Comparison of ENCODE assay signal across 8 mouse cellular contexts in genomic region chr19:10690336-10690735, GRCm38 (mm10). TPM values are rescaled to one million over a fixed set of nuclear protein-coding genes. Genes with fewer than 3 reads are reported as not detected.
A peak's percentile ranks its signal among the peaks of the same experiment; 100 is the strongest.
DNase-seq lines count a peak whose midpoint lies in the region; ATAC-seq lines count a peak whose summit lies in the region.

No protein-coding gene starts in this region.

- ATAC-seq in embryonic facial prominence, embryonic 15.5 days (ENCODE audit: insufficient number of reproducible peaks, low FRiP score, low TSS enrichment, low read depth), result no peak
- ATAC-seq in hindbrain, embryonic 15.5 days (ENCODE audit: low FRiP score, low read depth), result no peak
- ATAC-seq in lung, embryonic 15.5 days (ENCODE audit: borderline replicate concordance, extremely low read depth, low FRiP score, low TSS enrichment), result no peak
- no peak for ATAC-seq in activated CD4-positive, CD25-positive, alpha-beta regulatory T cell, adult 4 months

- peak; percentile 72 for DNase-seq in kidney, adult 11 months
- no peak for DNase-seq in kidney, postnatal 10 days
- no peak for DNase-seq in urinary bladder, adult 18-20 months (ENCODE audit: low spot score in 2 of 2)
- DNase-seq in ovary, postnatal 36 days (ENCODE audit: low spot score), result no peak

- H3K27ac ChIP-seq in embryonic facial prominence, embryonic 15.5 days (replicated peaks), result peak overlapping the region; percentile 97
- peak overlapping the region; percentile 96 for H3K27ac ChIP-seq in hindbrain, embryonic 15.5 days (replicated peaks)
- peak overlapping the region; percentile 98; the same call in 1 of the 2 replicates for H3K27ac ChIP-seq in lung, embryonic 15.5 days

- no peaks in the 10 kb centered on the region for H3K36me3 ChIP-seq in embryonic facial prominence, embryonic 15.5 days
- H3K36me3 ChIP-seq in hindbrain, embryonic 15.5 days, result no peaks in the 10 kb centered on the region
- no peaks in the 10 kb centered on the region for H3K36me3 ChIP-seq in lung, embryonic 15.5 days

- no peaks in the 10 kb centered on the region for H3K9me3 ChIP-seq in embryonic facial prominence, embryonic 15.5 days (replicated peaks)
- no peaks in the 10 kb centered on the region for H3K9me3 ChIP-seq in hindbrain, embryonic 15.5 days
- H3K9me3 ChIP-seq in lung, embryonic 15.5 days, result no peaks in the 10 kb centered on the region

- H3K27me3 ChIP-seq in embryonic facial prominence, embryonic 15.5 days, result no peaks in the 10 kb centered on the region
- H3K27me3 ChIP-seq in hindbrain, embryonic 15.5 days, result no peaks in the 10 kb centered on the region
- H3K27me3 ChIP-seq in lung, embryonic 15.5 days, result no peaks in the 10 kb centered on the region

- no peak overlapping the region for H3K9ac ChIP-seq in embryonic facial prominence, embryonic 15.5 days
- peak overlapping the region; percentile 77; the same call in 1 of the 2 replicates for H3K9ac ChIP-seq in hindbrain, embryonic 15.5 days
- H3K9ac ChIP-seq in lung, embryonic 15.5 days, result no peak overlapping the region

- H3K4me3 ChIP-seq in embryonic facial prominence, embryonic 15.5 days (replicated peaks), result peak overlapping the region; percentile 90; the same call in 1 of the 2 replicates
- peak overlapping the region; percentile 64 for H3K4me3 ChIP-seq in hindbrain, embryonic 15.5 days
- no peak overlapping the region for H3K4me3 ChIP-seq in lung, embryonic 15.5 days

- peaks cover 39% of the 10 kb centered on the region for H3K4me1 ChIP-seq in embryonic facial prominence, embryonic 15.5 days
- H3K4me1 ChIP-seq in hindbrain, embryonic 15.5 days (replicated peaks), result peaks cover 41% of the 10 kb centered on the region
- peaks cover 24% of the 10 kb centered on the region for H3K4me1 ChIP-seq in lung, embryonic 15.5 days

- 77% methylated on average over 3 of the region's 3 CpGs for WGBS in embryonic facial prominence, embryonic 15.5 days
- 80% methylated on average over 3 of the region's 3 CpGs for WGBS in hindbrain, embryonic 15.5 days
- WGBS in lung, embryonic 15.5 days, result 53% methylated on average over 3 of the region's 3 CpGs

- peak overlapping the region; percentile 72 for H3K4me2 ChIP-seq in embryonic facial prominence, embryonic 15.5 days (replicated peaks)
- H3K4me2 ChIP-seq in hindbrain, embryonic 15.5 days, result peak overlapping the region; percentile 68
- peak overlapping the region; percentile 68 for H3K4me2 ChIP-seq in lung, embryonic 15.5 days

RNA-seq across cellular contexts. Expression of gene Vps37c, which starts 1.8 kb away (rescaled TPM):
- 43.0 and 47.0 TPM in 2 replicates for polyA plus RNA-seq in embryonic facial prominence, embryonic 15.5 days (2015; fragmentation: Nextera tagmentation; extraction: Ambion mirVana)
- polyA plus RNA-seq in hindbrain, embryonic 15.5 days (2015; fragmentation: Nextera tagmentation; extraction: Ambion mirVana), result 28.8 and 31.8 TPM in 2 replicates
- polyA plus RNA-seq in lung, embryonic 15.5 days (2015; fragmentation: Nextera tagmentation; extraction: Ambion mirVana), result 30.3 and 33.4 TPM in 2 replicates
- 10 to 100 TPM; 11.1 to 13.2 TPM for polyA plus RNA-seq in activated CD4-positive, CD25-positive, alpha-beta regulatory T cell, adult 4 months (2017; shearing (Covaris generic))

RNA-seq across cellular contexts. Expression of gene Pga5, which starts 12.5 kb away (rescaled TPM):
- not detected in 2 replicates for polyA plus RNA-seq in embryonic facial prominence, embryonic 15.5 days (2015; fragmentation: Nextera tagmentation; extraction: Ambion mirVana)
- not detected in 2 replicates for polyA plus RNA-seq in hindbrain, embryonic 15.5 days (2015; fragmentation: Nextera tagmentation; extraction: Ambion mirVana)
- polyA plus RNA-seq in lung, embryonic 15.5 days (2015; fragmentation: Nextera tagmentation; extraction: Ambion mirVana), result not detected in 2 replicates
- not detected for polyA plus RNA-seq in activated CD4-positive, CD25-positive, alpha-beta regulatory T cell, adult 4 months (2017; shearing (Covaris generic))

RNA-seq across cellular contexts. Expression of gene Cd5, which starts 48.5 kb away (rescaled TPM):
- 0.81 and 1.3 TPM in 2 replicates for polyA plus RNA-seq in embryonic facial prominence, embryonic 15.5 days (2015; fragmentation: Nextera tagmentation; extraction: Ambion mirVana)
- polyA plus RNA-seq in hindbrain, embryonic 15.5 days (2015; fragmentation: Nextera tagmentation; extraction: Ambion mirVana), result 0.25 and 0.28 TPM in 2 replicates
- 0.45 and 0.91 TPM in 2 replicates for polyA plus RNA-seq in lung, embryonic 15.5 days (2015; fragmentation: Nextera tagmentation; extraction: Ambion mirVana)
- 100 to 1,000 TPM; 406 to 482 TPM for polyA plus RNA-seq in activated CD4-positive, CD25-positive, alpha-beta regulatory T cell, adult 4 months (2017; shearing (Covaris generic))

RNA-seq across cellular contexts. Expression of gene Vwce, which starts 56.3 kb away (rescaled TPM):
- polyA plus RNA-seq in embryonic facial prominence, embryonic 15.5 days (2015; fragmentation: Nextera tagmentation; extraction: Ambion mirVana), result 2.1 and 2.6 TPM in 2 replicates
- 0.94 and 1.3 TPM in 2 replicates for polyA plus RNA-seq in hindbrain, embryonic 15.5 days (2015; fragmentation: Nextera tagmentation; extraction: Ambion mirVana)
- 0.52 and 1.3 TPM in 2 replicates for polyA plus RNA-seq in lung, embryonic 15.5 days (2015; fragmentation: Nextera tagmentation; extraction: Ambion mirVana)
- polyA plus RNA-seq in activated CD4-positive, CD25-positive, alpha-beta regulatory T cell, adult 4 months (2017; shearing (Covaris generic)), result 1 to 10 TPM in 1 of 2 experiments, not detected in 1; 1.1 TPM

Comparison
In these comparisons a context has a peak if more than half of its experiments do, and no peak if none do; other contexts are left out.
1. RNA of gene Cd5, which starts 48.5 kb away (polyA plus RNA-seq): 406 to 482 TPM in activated CD4-positive, CD25-positive, alpha-beta regulatory T cell, adult 4 months; 0.81 to 1.3 TPM in embryonic facial prominence, embryonic 15.5 days, 0.45 to 0.91 TPM in lung, embryonic 15.5 days and 0.25 to 0.28 TPM in hindbrain, embryonic 15.5 days; every median in the first group is over 100 times any median in the second.
2. Peak in every context shown above with its lines, with median percentiles within 50 percentile points of each other: H3K27ac ChIP-seq and H3K4me2 ChIP-seq.